Mouse (Mus musculus): ENCODE measurements at regions not wholly inside any gene's neighbourhood (a gene's known extent, or its start where the extent isn't known, plus 50 kb on each side); places are given as distances from the start of the nearest gene placed in this dataset.

GRCm38 (mm10) chr7:117259674-117260294 is 121.0 kb upstream of the Xylt1 start:
- H3K36me3 ChIP-seq (ENCODE audit: control insufficient read depth, insufficient read depth, low read length): no peaks in the 10 kb centered on the region
- H3K4me3 ChIP-seq (ENCODE audit: low read depth, low read length): no peak overlapping the region
- no peak overlapping the region for H3K4me2 ChIP-seq (ENCODE audit: low read length)
- H3K4me1 ChIP-seq (replicated peaks; ENCODE audit: control insufficient read depth, insufficient read depth, low read length): no peaks in the 10 kb centered on the region
- ATAC-seq (replicated peaks; ENCODE audit: low FRiP score, low TSS enrichment, low read depth): no peak
- H3K27me3 ChIP-seq (replicated peaks; ENCODE audit: control insufficient read depth, insufficient read depth, low read length): no peaks in the 10 kb centered on the region
- H3K9ac ChIP-seq (ENCODE audit: low read length): no peak overlapping the region
- no peaks in the 10 kb centered on the region for H3K9me3 ChIP-seq (ENCODE audit: control insufficient read depth, low read length)
- WGBS: 70% methylated on average over 6 of the region's 6 CpGs
- H3K27ac ChIP-seq (ENCODE audit: low read depth): no peak overlapping the region
- DNase-seq (ENCODE audit: low spot score): no peak

- H3K4me3 ChIP-seq (ENCODE audit: low read depth, low read length): no peak overlapping the region
- H3K27me3 ChIP-seq (replicated peaks; ENCODE audit: control insufficient read depth, insufficient read depth, low read length): no peaks in the 10 kb centered on the region
- ATAC-seq (replicated peaks; ENCODE audit: low FRiP score, low TSS enrichment, low read depth): no peak
- 70% methylated on average over 3 of the region's 3 CpGs for WGBS
- DNase-seq (ENCODE audit: low spot score): no peak
- H3K9me3 ChIP-seq (ENCODE audit: control insufficient read depth, low read length): no peaks in the 10 kb centered on the region
- no peak overlapping the region for H3K9ac ChIP-seq (ENCODE audit: low read length)
- no peak overlapping the region for H3K4me2 ChIP-seq (ENCODE audit: low read length)
- no peak overlapping the region for H3K27ac ChIP-seq (ENCODE audit: low read depth)
- H3K36me3 ChIP-seq (ENCODE audit: control insufficient read depth, insufficient read depth, low read length): no peaks in the 10 kb centered on the region
- H3K4me1 ChIP-seq (replicated peaks; ENCODE audit: control insufficient read depth, insufficient read depth, low read length): no peaks in the 10 kb centered on the region
Observed at GRCm38 (mm10) chr7:117260596-117260995, 120.2 kb upstream of the Xylt1 start.

- H3K4me3 ChIP-seq (ENCODE audit: low read depth, low read length): no peak overlapping the region
- 89% methylated on average over 12 of the region's 12 CpGs for WGBS
- no peak overlapping the region for H3K4me2 ChIP-seq (ENCODE audit: low read length)
- DNase-seq (ENCODE audit: low spot score) (no peak), ATAC-seq (replicated peaks; ENCODE audit: low FRiP score, low TSS enrichment, low read depth) (no peak)
- no peaks in the 10 kb centered on the region for H3K4me1 ChIP-seq (replicated peaks; ENCODE audit: control insufficient read depth, insufficient read depth, low read length)
- no peaks in the 10 kb centered on the region for H3K36me3 ChIP-seq (ENCODE audit: control insufficient read depth, insufficient read depth, low read length)
- no peak overlapping the region for H3K27ac ChIP-seq (ENCODE audit: low read depth)
- no peaks in the 10 kb centered on the region for H3K27me3 ChIP-seq (replicated peaks; ENCODE audit: control insufficient read depth, insufficient read depth, low read length)
- no peaks in the 10 kb centered on the region for H3K9me3 ChIP-seq (ENCODE audit: control insufficient read depth, low read length)
- H3K9ac ChIP-seq (ENCODE audit: low read length): no peak overlapping the region
Observed at GRCm38 (mm10) chr7:117263126-117263525, 117.7 kb upstream of the Xylt1 start.

- Histone ChIP-seq H3K4me1 (replicated peaks; ENCODE audit: control insufficient read depth, insufficient read depth, low read length) (no peaks in the 10 kb centered on the region), H3K27ac (ENCODE audit: low read depth) (no peak overlapping the region), H3K4me2 (ENCODE audit: low read length) (no peak overlapping the region), H3K4me3 (ENCODE audit: low read depth, low read length) (no peak overlapping the region), H3K9ac (ENCODE audit: low read length) (no peak overlapping the region), H3K27me3 (replicated peaks; ENCODE audit: control insufficient read depth, insufficient read depth, low read length) (no peaks in the 10 kb centered on the region), H3K36me3 (ENCODE audit: control insufficient read depth, insufficient read depth, low read length) (no peaks in the 10 kb centered on the region), H3K9me3 (ENCODE audit: control insufficient read depth, low read length) (no peaks in the 10 kb centered on the region)
- DNase-seq (ENCODE audit: low spot score): no peak
- ATAC-seq (replicated peaks; ENCODE audit: low FRiP score, low TSS enrichment, low read depth): no peak
- 72% methylated on average over 6 of the region's 6 CpGs for whole genome bisulfite sequencing
Observed at GRCm38 (mm10) chr7:117264341-117264740, 116.4 kb upstream of the Xylt1 start.

GRCm38 (mm10) chr7:117268096-117268495 is 112.7 kb upstream of the Xylt1 start:
- no peak overlapping the region for H3K4me2 ChIP-seq (ENCODE audit: low read length)
- no peaks in the 10 kb centered on the region for H3K27me3 ChIP-seq (replicated peaks; ENCODE audit: control insufficient read depth, insufficient read depth, low read length)
- no peak overlapping the region for H3K9ac ChIP-seq (ENCODE audit: low read length)
- no peak for DNase-seq (ENCODE audit: low spot score)
- H3K36me3 ChIP-seq (ENCODE audit: control insufficient read depth, insufficient read depth, low read length): no peaks in the 10 kb centered on the region
- WGBS: 88% methylated on average over 7 of the region's 7 CpGs
- no peak overlapping the region for H3K27ac ChIP-seq (ENCODE audit: low read depth)
- no peaks in the 10 kb centered on the region for H3K4me1 ChIP-seq (replicated peaks; ENCODE audit: control insufficient read depth, insufficient read depth, low read length)
- no peaks in the 10 kb centered on the region for H3K9me3 ChIP-seq (ENCODE audit: control insufficient read depth, low read length)
- no peak overlapping the region for H3K4me3 ChIP-seq (ENCODE audit: low read depth, low read length)
- ATAC-seq (replicated peaks; ENCODE audit: low FRiP score, low TSS enrichment, low read depth): no peak

- WGBS: 70% methylated on average over 10 of the region's 10 CpGs
- no peaks in the 10 kb centered on the region for H3K4me1 ChIP-seq (replicated peaks; ENCODE audit: control insufficient read depth, insufficient read depth, low read length)
- no peaks in the 10 kb centered on the region for H3K36me3 ChIP-seq (ENCODE audit: control insufficient read depth, insufficient read depth, low read length)
Observed at GRCm38 (mm10) chr7:117269263-117269897, 111.4 kb upstream of the Xylt1 start.

GRCm38 (mm10) chr7:117278388-117278961 is 102.3 kb upstream of the Xylt1 start:
- no peak overlapping the region for H3K4me3 ChIP-seq (ENCODE audit: low read depth, low read length)
- H3K27me3 ChIP-seq (replicated peaks; ENCODE audit: control insufficient read depth, insufficient read depth, low read length): no peaks in the 10 kb centered on the region
- H3K9me3 ChIP-seq (ENCODE audit: control insufficient read depth, low read length): no peaks in the 10 kb centered on the region
- H3K9ac ChIP-seq (ENCODE audit: low read length): no peak overlapping the region
- DNase-seq (ENCODE audit: low spot score) (no peak), ATAC-seq (replicated peaks; ENCODE audit: low FRiP score, low TSS enrichment, low read depth) (0 out of 2 replicates have a peak, but pooled peaks have one; percentile 53)
- H3K36me3 ChIP-seq (ENCODE audit: control insufficient read depth, insufficient read depth, low read length): no peaks in the 10 kb centered on the region
- 58% methylated on average over 6 of the region's 6 CpGs for WGBS
- H3K4me1 ChIP-seq (replicated peaks; ENCODE audit: control insufficient read depth, insufficient read depth, low read length): no peaks in the 10 kb centered on the region
- no peak overlapping the region for H3K27ac ChIP-seq (ENCODE audit: low read depth)
- H3K4me2 ChIP-seq (ENCODE audit: low read length): no peak overlapping the region

More at GRCm38 (mm10) chr7:117269263-117269897, 111.4 kb upstream of the Xylt1 start:
- no peaks in the 10 kb centered on the region for H3K9me3 ChIP-seq (ENCODE audit: control insufficient read depth, low read length)
- H3K9ac ChIP-seq (ENCODE audit: low read length): no peak overlapping the region
- H3K27me3 ChIP-seq (replicated peaks; ENCODE audit: control insufficient read depth, insufficient read depth, low read length): no peaks in the 10 kb centered on the region
- no peak overlapping the region for H3K4me3 ChIP-seq (ENCODE audit: low read depth, low read length)
- DNase-seq (ENCODE audit: low spot score) (no peak), ATAC-seq (replicated peaks; ENCODE audit: low FRiP score, low TSS enrichment, low read depth) (no peak)
- H3K4me2 ChIP-seq (ENCODE audit: low read length): no peak overlapping the region
- H3K27ac ChIP-seq (ENCODE audit: low read depth): no peak overlapping the region

GRCm38 (mm10) chr7:117282194-117282593 is 98.6 kb upstream of the Xylt1 start:
- no peak overlapping the region for H3K9ac ChIP-seq (ENCODE audit: low read length)
- ATAC-seq (replicated peaks; ENCODE audit: low FRiP score, low TSS enrichment, low read depth) (no peak), DNase-seq (ENCODE audit: low spot score) (no peak)
- WGBS: 80% methylated on average over 1 of the region's 1 CpGs
- H3K4me3 ChIP-seq (ENCODE audit: low read depth, low read length): no peak overlapping the region
- no peaks in the 10 kb centered on the region for H3K36me3 ChIP-seq (ENCODE audit: control insufficient read depth, insufficient read depth, low read length)
- no peaks in the 10 kb centered on the region for H3K9me3 ChIP-seq (ENCODE audit: control insufficient read depth, low read length)
- no peaks in the 10 kb centered on the region for H3K4me1 ChIP-seq (replicated peaks; ENCODE audit: control insufficient read depth, insufficient read depth, low read length)
- H3K27me3 ChIP-seq (replicated peaks; ENCODE audit: control insufficient read depth, insufficient read depth, low read length): no peaks in the 10 kb centered on the region
- no peak overlapping the region for H3K4me2 ChIP-seq (ENCODE audit: low read length)
- H3K27ac ChIP-seq (ENCODE audit: low read depth): no peak overlapping the region

- H3K4me3 ChIP-seq (ENCODE audit: low read depth, low read length): no peak overlapping the region
- 73% methylated on average over 3 of the region's 3 CpGs for WGBS
- no peak overlapping the region for H3K27ac ChIP-seq (ENCODE audit: low read depth)
- DNase-seq (ENCODE audit: low spot score): no peak
- ATAC-seq (replicated peaks; ENCODE audit: low FRiP score, low TSS enrichment, low read depth): no peak
- no peaks in the 10 kb centered on the region for H3K9me3 ChIP-seq (ENCODE audit: control insufficient read depth, low read length)
- no peak overlapping the region for H3K4me2 ChIP-seq (ENCODE audit: low read length)
- no peaks in the 10 kb centered on the region for H3K36me3 ChIP-seq (ENCODE audit: control insufficient read depth, insufficient read depth, low read length)
- no peaks in the 10 kb centered on the region for H3K4me1 ChIP-seq (replicated peaks; ENCODE audit: control insufficient read depth, insufficient read depth, low read length)
- no peaks in the 10 kb centered on the region for H3K27me3 ChIP-seq (replicated peaks; ENCODE audit: control insufficient read depth, insufficient read depth, low read length)
- H3K9ac ChIP-seq (ENCODE audit: low read length): no peak overlapping the region
Observed at GRCm38 (mm10) chr7:117285206-117285605, 95.6 kb upstream of the Xylt1 start.

Measured in intestine, embryonic 14.5 days (tissue).